ENCODE assay signal across 30 mouse cellular contexts in the genomic region with DNA sequence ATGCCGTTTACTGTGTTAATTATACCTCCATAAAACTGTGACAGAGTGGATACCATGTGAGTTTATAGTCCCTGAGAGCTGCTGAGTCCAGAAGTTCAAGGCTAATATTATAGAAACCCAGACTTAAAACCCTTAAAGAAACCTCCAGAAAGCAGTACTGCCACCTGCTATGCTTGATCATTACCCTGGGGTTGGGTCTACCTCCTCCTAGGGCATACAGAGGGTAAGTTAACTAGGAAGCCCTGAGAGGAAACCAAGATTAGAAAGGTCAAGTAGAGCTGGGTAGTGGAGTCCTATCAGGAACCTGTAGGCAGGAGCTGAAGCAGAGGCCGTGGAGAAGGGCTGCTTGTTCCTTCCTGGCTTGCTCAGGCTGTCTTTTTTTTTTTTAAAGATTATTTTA. TPM values are rescaled to one million over a fixed set of nuclear protein-coding genes. Genes with fewer than 3 reads are reported as not detected.
"Had no signal": no experiment of that assay in that cellular context is flagged by ENCODE, and none has a peak within 500 bp of the region (broad histone marks: within the 10 kb centered on the region; RNA-seq: fewer than 3 reads in every experiment).

No protein-coding gene starts in this region.

- H3K4me2 ChIP-seq: heart, embryonic 11.5 days; heart, embryonic 13.5 days; heart, embryonic 15.5 days; hindbrain, embryonic 13.5 days; hindbrain, embryonic 15.5 days; limb, embryonic 12.5 days; liver, embryonic 11.5 days; liver, embryonic 13.5 days had no signal

- H3K4me3 ChIP-seq: heart, adult 2 months; heart, embryonic 13.5 days; heart, embryonic 15.5 days; hindbrain, embryonic 13.5 days; hindbrain, embryonic 15.5 days; left cerebral cortex, adult 2 months; limb, embryonic 10.5 days; limb, embryonic 12.5 days; liver, embryonic 13.5 days had no signal

- H3K27ac ChIP-seq: heart, adult 2 months; heart, embryonic 13.5 days; heart, embryonic 15.5 days; hindbrain, embryonic 13.5 days; hindbrain, embryonic 15.5 days; hindbrain, postnatal 0 days; left cerebral cortex, adult 2 months; limb, embryonic 10.5 days; limb, embryonic 12.5 days; liver, embryonic 13.5 days had no signal

- H3K27me3 ChIP-seq: heart, embryonic 13.5 days; heart, embryonic 15.5 days; hindbrain, embryonic 13.5 days; hindbrain, embryonic 15.5 days; liver, embryonic 13.5 days had no signal

- ATAC-seq: hindbrain, postnatal 0 days had no signal

- H3K9me3 ChIP-seq: heart, embryonic 13.5 days; heart, embryonic 15.5 days; hindbrain, embryonic 13.5 days; hindbrain, embryonic 15.5 days; limb, embryonic 10.5 days; limb, embryonic 12.5 days; liver, embryonic 13.5 days had no signal

- DNase-seq: gastrocnemius, postnatal 14 days; gastrocnemius, postnatal 36 days; heart, adult 2 months; heart, postnatal 14 days; heart, postnatal 36 days; kidney, adult 18-20 months; kidney, adult 8-10 months; kidney, postnatal 10 days; kidney, postnatal 25 days; kidney, postnatal 4 days; liver; liver, embryonic 13.5 days had no signal

- H3K36me3 ChIP-seq: heart, embryonic 13.5 days; heart, embryonic 15.5 days; hindbrain, embryonic 13.5 days; hindbrain, embryonic 15.5 days; limb, embryonic 10.5 days; limb, embryonic 12.5 days; liver, embryonic 13.5 days had no signal

- H3K4me1 ChIP-seq: heart, embryonic 13.5 days; heart, embryonic 15.5 days; hindbrain, embryonic 13.5 days; hindbrain, embryonic 15.5 days; limb, embryonic 10.5 days; limb, embryonic 12.5 days had no signal

- H3K9ac ChIP-seq: heart, embryonic 13.5 days; heart, embryonic 15.5 days; hindbrain, embryonic 13.5 days; hindbrain, embryonic 15.5 days; limb, embryonic 12.5 days; liver, embryonic 13.5 days had no signal

RNA-seq across cellular contexts. Expression of gene Cby3, which starts 2.1 kb away (rescaled TPM):
- total RNA-seq: gastrocnemius, adult 18-20 months; gastrocnemius, adult 8-10 months; gastrocnemius, postnatal 14 days; gastrocnemius, postnatal 36 days; heart, adult 2 months; heart, postnatal 14 days; heart, postnatal 36 days; hematopoietic stem cell, adult 5-6 weeks; layer of hippocampus, adult 18-20 months; layer of hippocampus, postnatal 10 days; left cerebral cortex, adult 2 months; left cerebral cortex, postnatal 14 days; left cerebral cortex, postnatal 36 days had no signal
- polyA plus RNA-seq: heart, embryonic 11.5 days; heart, embryonic 13.5 days; heart, postnatal 0 days; limb, embryonic 12.5 days; liver, embryonic 11.5 days; liver, embryonic 13.5 days had no signal
